Mouse (Mus musculus) lung, adult 2 months (tissue): ENCODE measurements around the gene Vti1a.

Experiments
- CTCF ChIP-seq: fragments of 200-500 bp; IDR thresholded peaks from 2 replicates; pipeline ENCODE4 v1.5.1; 2011; ENCODE audit warnings: mild to moderate bottlenecking, low read length, control low read depth; ENCODE audit not compliant: insufficient read depth
- POLR2A ChIP-seq: fragments of 200-500 bp; IDR thresholded peaks from 2 replicates; pipeline ENCODE4 v1.6.1; 2011; ENCODE audit warnings: low read depth, mild to moderate bottlenecking, control low read depth, low read length, borderline replicate concordance; ENCODE audit errors: extremely low read depth

GRCm38 (mm10) chr19:55423952-55424351 is 107.9 kb downstream of the Vti1a start:
- no peak for TF ChIP-seq CTCF
- TF ChIP-seq POLR2A: no peak
